Mouse (Mus musculus) MEL (cell line): Measurements from ENCODE around the gene Acad11.

ENCODE experiments used
- CTCF ChIP-seq, 3 experiments: IDR thresholded peaks in 2 of 3; conservative IDR thresholded peaks in 1 of 3; 2 replicates each; pipeline ENCODE4 v1.5.1; 2011 to 2012; ENCODE audit warnings: low read length in 3 of 3, low read depth in 2 of 3, mild to moderate bottlenecking in 2 of 3, improper control_type of control experiment in 1 of 3, inconsistent platforms in 1 of 3, mixed read lengths in 1 of 3, moderate library complexity in 1 of 3; ENCODE audit not compliant: control insufficient read depth in 1 of 3, insufficient read depth in 1 of 3, poor library complexity in 1 of 3, severe bottlenecking in 1 of 3
- EP300 ChIP-seq, 2 experiments: IDR thresholded peaks; 2 replicates each; pipeline ENCODE4 v1.6.1; 2011; ENCODE audit warnings: improper control_type of control experiment in 2 of 2, low read length in 2 of 2, low read depth in 1 of 2, mild to moderate bottlenecking in 1 of 2

DNA sequence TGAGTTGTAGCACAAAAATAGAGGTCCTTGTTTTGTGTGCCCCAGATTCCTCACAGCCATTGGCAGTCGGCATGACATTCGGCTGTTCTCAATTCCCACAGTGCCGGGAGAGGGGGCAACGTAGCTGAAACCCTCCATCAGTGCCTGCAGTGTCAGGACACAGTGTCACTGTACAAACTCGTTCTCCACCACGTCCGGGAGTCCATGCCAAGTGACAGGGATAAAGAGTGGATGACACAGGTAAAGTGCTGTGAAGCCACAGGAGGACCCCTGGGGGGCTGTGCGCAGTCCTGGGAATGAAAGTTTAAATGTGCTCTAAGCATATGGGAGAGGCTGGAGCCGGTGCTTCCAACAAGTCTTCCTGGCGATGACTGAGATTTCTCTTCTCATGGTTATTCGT lies 33.3 kb upstream of the Acad11 start:
- TF ChIP-seq EP300 (IDR thresholded peaks at IDR 0.05; ENCODE audit: low read depth in 1 of 2, low read length in 2 of 2) (no peak), CTCF (IDR thresholded peaks at IDR 0.05 in 2 of 3, conservative IDR thresholded peaks at IDR 0.05 in 1 of 3; ENCODE audit: control insufficient read depth in 1 of 3, insufficient read depth in 1 of 3, low read depth in 2 of 3, low read length in 3 of 3, poor library complexity in 1 of 3, severe bottlenecking in 1 of 3) (no peak)
